Mouse (Mus musculus): ENCODE results near the gene Ackr2. TPM values are rescaled to one million over a fixed set of nuclear protein-coding genes. Genes with fewer than 3 reads are reported as not detected.

Ackr2 gene
- total RNA-seq (2021): 1 to 10 TPM; 3.2 to 3.9 TPM

DNA sequence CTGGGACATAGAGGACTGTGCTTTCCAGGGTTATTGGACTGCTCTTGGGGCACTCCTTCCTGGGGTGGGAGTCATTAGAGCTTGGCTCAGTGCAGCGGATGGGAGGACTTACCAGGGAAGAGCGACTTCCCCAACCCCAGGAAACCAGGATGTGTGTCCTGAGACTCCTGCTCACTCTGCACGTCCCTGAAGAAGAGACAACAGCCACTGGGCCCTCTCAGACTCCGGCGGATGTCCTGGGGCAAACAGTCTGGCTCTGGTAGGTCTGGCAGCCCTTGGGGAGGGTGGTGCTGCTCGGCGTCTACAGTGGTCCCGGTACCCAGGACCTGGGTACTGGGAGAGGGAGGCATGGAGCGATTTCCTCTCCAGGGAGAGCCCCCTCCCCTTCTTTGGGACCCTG is at the start of gene Ackr2:
Gene Ackr2 (plus strand): TSS at position 111 of the 400 bp plus-strand sequence.
- DNase-seq: no peak

DNA sequence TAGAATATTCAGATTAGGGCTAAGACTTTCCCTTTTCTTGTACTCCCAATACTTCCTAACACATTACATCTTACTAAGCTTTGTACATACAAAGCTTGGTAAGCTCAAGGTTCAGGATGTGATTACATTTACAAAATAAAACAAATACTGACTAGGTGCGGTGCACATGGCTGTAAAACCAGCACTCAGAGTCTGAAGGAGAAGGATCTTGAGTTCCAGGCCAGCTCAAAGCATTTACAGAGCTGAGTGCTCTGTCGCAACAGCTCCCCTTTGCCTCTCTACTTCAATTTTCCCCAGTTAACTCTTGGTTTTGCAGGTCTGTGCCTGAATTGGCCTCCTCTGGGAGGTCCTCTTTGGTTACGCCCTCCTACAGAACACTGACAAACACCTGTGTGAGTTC is 43.9 kb upstream of the Ackr2 start:
- DNase-seq: no peak
- intact Hi-C loops (cut with DNase I): loop anchor here (10.0 kb wide), 1 partner anchor 341 kb away; no protein-coding TSS in a partner anchor

More for the DNA sequence above, at the start of gene Ackr2:
- intact Hi-C loops (cut with DNase I): no loop called here

DNA sequence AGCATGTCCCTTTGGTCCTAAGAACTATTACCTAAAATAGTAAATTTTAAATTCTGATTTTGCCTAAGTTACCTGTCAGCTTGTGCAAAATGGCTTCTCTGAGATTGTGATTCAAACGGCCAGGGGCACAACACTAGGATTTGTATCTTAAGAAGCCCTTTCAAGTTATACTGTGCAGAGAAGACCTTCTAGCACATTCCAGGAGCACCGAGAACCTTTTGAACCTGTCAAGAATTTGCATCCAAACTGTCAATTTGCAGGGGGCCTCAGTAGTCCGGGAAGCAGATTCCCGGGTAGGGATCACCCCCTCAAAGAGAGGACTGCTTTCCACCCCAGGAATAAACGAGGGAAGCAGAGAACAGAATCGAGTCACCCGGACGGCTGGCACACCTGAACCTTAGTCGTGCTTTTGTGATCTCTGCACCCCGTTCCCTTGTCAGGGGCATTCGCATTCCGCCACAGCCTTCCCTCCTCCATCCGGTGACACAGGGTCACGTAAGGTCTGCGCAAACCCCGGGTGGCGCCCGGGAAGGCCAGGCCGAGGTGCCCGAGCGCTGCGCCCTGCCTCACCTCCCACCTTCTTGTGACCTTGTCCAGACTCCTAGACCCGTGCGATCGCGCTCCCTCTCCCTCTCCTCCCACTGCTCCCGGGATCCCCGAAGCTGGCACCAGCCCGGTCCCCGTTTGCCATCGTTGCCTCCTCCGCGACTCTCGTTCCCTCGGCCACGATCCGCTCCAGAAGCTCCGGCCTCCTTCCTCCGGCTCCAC is 41.3 kb upstream of the Ackr2 start:
- intact Hi-C loops (cut with DNase I): loop anchor here (10.0 kb wide), 1 partner anchor 338 kb away; no protein-coding TSS in a partner anchor
- peak in 1 of 2 experiments; percentile 68 for DNase-seq

DNA sequence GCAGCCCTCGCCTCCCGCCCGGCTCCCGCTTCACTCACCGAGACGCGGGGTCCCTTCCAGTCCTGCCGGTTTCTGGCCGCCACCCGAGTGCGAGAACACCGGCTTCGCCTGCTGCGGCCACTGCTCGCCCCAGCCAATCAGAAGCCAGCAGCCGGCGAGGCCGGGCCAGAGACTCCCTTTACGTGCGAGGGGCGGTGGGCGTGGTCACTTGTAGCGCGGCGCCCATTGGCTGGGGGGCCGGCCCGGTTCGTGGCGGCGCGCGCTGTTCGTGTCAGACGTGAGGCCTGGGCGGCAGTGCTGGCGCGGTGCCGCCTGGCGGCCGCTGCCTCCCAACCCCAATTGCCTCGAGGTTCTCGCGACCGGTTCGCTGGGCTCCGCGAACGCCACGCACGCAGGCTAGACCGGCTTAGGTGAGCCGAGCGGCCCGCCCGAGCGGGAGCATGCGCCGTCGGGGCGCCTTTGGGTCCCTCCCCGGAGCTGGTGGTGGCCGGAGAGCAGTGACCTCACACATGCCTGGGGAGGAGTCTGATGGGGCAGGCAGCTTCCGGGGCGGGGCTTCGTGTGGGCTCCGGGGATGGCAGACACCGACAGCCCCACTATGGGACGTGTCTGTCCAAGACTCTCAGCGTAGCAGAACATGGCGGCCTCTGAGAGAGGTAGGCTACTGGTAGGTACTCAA is 40.5 kb upstream of the Ackr2 start:
- intact Hi-C loops (cut with DNase I): loop anchor here (10.0 kb wide), 1 partner anchor 337 kb away; no protein-coding TSS in a partner anchor
- peak; percentile 98 to 99 for DNase-seq

DNA sequence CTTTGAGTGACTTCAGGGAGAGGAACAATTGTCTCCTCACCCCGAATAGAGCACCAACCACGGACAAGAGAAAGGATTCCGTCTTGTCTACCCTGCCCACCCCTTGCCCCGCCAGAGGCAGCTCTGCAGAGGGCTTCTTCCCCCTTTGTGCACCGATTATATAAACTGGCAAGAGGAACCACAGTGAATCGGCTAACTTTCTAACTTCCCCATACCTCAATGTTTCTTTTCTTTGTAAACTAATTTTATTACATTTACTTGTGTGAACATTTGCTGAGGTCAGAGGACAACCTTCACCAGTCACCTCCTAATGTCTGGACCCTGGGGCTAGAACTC is 40.0 kb upstream of the Ackr2 start, which contains the start of gene Higd1a:
Gene Higd1a (minus strand): TSS at position 210 of the 336 bp plus-strand sequence.
- intact Hi-C loops (cut with DNase I): loop anchor here (10.0 kb wide), 1 partner anchor 337 kb away; no protein-coding TSS in a partner anchor
- no peak for DNase-seq

DNA sequence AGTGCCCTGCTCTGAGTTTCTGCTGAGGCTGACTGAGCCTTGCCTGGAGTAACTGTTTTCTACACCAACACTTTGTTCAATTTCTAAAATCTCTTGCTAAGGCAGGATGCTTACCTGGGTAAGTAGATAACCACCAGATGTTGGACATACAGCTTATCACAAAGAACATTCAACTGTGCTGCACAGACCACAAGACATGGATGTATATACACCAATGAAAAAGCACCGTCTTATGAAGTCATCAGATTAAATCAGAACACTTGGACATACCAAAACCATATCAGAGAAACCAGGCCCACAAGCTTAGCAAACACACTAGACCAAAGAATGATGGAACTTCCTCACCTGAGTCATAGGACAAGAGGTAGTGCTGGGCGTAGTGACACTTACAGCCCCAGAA is 38.8 kb upstream of the Ackr2 start:
- intact Hi-C loops (cut with DNase I): loop anchor here (10.0 kb wide), 1 partner anchor 335 kb away; no protein-coding TSS in a partner anchor
- DNase-seq: no peak

DNA sequence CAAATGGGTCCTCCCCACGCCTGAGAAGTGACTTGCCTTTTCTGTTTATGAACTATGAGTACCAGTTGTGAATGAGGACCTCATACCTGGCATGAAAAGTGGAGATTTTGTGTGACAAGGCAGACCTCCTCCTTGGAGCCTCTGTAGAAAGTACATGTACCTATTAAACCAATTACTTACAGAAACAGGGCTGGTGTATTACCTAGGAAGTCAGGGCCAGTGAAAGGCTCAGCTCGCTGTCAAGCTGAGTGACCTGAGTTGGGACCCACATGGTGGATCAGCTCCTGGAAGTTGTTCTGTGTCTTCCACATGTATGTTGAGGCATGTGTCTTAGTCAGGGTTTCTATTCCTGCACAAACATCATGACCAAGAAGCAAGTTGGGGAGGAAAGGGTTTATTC is 37.2 kb upstream of the Ackr2 start:
- intact Hi-C loops (cut with DNase I): no loop called here
- DNase-seq: no peak

DNA sequence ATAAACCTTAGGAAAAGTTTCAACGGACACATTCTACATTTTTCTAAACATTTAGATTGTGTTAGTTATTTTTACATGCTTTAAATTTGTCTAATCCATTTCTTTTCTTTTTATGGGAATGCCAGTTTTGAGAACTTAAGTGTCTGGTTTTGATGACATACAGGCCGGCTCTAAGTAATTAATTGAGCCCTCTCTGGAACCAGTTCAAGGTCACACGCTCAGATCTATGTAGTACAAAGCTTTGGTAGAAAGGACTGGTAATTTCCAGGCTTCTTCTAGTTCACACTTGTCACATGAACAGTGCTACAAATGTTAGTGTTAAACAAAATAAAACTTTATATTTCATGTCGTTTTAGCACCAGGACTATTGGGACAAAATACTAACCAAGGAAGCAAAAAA is 33.3 kb upstream of the Ackr2 start:
- intact Hi-C loops (cut with DNase I): no loop called here
- DNase-seq: no peak

DNA sequence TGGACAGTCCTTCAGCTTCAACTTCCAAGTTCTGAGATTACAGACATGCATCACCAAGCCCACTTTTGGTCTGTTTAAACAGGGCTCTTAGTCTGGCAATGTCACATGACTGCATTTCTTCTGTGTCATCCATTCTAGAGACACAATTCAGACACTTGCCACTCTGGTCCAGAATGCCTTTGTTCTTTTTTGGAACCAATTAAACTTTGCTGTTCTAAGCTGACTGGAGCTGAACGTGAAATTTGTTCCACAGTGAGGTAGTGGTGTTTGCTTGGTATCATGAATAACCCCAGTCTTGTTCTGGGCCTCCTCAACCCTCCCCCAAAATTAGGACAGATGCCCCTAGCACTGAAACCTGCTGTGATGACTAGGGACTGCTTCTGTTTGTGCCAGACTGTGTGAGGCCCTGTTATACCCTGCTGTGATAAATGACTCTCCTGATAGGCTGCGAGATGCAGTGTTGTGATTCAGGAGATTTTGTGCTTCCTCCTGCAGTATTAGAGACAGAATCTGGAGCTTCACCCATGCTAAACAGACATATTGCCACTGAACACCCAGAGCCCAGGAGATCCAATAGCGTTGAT is 32.6 kb upstream of the Ackr2 start:
- no peak for DNase-seq
- intact Hi-C loops (cut with DNase I): no loop called here

DNA sequence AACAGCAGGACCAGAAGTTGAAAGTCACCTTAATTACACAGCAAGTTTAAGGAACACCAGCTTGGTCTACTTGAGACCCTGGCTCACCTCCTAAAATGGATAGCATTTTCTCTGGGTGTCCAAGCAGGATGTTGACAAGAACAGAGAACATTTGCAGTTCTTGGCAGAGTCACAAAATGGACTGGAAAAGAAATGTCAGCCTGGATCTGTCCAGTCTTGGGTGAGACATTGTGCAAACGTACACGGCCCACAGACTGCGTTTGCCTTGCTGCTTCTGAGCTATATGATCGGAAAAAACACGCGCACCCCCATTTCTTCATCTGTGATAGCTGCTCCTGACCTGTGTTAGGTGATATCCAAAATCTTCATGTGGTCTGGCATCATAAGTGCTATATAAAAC is 30.5 kb upstream of the Ackr2 start:
- intact Hi-C loops (cut with DNase I): no loop called here
- peak; percentile 45 to 52 for DNase-seq

DNA sequence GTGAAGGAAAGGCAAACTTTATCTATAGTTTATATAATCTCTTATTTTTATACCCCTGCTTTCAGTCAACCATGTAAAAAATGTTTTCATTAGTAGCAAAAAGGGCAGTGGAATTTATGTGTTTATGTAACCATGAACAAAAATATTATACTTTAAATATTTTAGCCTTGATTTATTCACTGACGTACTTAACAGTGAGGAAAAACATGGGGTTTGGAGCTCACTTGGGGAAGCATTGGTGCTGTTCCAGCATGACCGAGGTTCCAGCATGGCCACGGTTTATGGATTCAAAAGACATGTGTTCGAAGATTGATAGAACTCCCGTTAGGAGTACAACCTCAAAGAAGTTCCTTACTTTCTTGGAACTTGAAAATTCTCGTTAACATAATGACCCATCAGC is 29.9 kb upstream of the Ackr2 start:
- intact Hi-C loops (cut with DNase I): no loop called here

DNA sequence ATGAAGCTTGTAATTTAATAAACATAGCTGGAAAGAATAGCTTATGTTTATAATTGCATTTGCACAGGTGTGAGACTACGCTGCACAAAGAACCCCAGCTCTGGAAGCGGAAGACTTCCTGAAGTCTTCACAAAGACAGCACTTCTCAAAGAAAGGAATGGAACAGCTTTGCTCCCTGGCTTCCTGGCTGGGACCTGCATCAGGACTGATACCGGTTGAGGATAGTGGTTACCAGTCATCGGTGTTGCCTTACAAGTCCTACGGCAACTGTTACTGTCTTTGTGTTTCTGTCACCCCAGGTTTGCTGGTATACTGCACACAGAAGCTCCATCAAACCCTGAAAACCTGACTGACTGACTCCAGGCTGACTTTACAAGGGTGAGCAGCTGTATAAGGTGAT is 28.7 kb upstream of the Ackr2 start:
- intact Hi-C loops (cut with DNase I): no loop called here
- DNase-seq: no peak

More for the DNA sequence above, 29.9 kb upstream of the Ackr2 start:
- no peak for DNase-seq

DNA sequence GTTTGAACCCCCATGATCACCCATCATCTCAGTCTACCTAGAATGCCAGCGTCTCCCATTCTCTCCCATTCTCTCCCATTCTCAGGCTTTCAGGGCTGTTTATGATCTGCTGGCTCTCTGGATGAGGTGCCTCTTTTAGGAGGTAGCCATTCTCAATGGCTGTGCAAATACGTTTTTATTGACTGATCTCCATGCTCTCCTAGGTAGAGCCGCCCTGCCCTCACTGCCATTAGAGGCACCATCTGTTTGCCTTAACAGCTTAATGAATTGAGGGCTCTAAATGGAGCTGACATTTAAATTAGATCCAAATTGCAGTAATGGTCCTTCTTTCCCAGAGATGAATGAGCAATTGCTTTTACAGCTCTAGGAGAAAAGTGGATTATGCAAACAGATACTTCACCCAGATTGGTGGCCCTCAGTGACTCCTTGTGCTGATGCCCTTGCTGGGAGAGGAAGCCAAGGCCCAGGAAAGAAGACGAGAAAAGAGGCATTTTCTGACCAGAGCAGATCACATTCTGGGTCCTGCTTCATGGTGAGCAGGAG is 28.1 kb upstream of the Ackr2 start:
- no peak for DNase-seq

DNA sequence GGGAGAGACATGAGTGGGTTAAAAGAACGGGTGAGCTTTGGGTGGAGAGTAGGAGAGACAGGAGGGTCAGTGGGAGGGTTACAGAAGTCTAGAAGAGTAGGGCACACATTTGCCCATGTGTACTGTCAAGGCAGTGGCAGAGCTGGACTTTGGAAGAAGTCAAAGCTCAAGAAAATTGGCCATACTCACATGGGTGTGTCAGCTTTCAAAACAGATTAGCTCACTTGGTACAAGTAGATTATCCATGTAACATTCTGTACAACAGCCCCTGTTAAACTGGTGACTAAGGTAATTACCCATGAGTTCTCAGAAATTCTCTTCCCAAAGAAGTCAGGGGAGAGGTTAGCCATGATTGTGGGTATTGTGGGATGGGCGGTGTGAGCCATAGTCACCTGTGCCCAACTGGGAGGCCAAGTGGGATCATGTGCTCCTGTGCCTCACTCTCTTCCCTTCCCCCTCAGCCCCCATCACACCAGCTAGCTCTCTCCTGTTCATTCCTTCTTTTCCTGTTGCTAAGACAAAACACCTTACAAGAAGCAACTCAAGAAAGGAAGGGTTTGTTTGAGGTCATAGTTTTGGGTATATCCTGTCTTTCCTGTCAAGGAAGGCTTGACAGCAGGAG is 26.0 kb upstream of the Ackr2 start:
- intact Hi-C loops (cut with DNase I): no loop called here
- no peak for DNase-seq

More for the DNA sequence above, 28.1 kb upstream of the Ackr2 start:
- intact Hi-C loops (cut with DNase I): no loop called here

DNA sequence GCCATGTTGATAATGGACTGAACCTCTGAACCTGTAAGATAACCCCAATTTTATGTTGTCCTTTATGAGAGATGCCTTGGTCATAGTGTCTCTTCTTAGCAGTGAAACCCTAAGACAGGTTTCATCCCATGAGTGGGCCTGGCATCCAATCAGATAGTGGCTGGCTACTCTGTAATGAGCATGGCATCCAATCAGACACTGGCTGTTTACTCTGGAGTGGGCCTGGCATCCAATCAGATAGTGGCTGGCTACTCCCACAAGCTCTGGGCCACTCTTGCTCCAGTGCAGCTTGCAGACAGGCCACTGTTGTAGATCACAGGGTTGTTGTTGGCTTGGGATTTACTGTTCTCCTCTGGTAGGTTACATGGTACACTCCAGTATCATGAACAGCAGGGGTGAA is 24.6 kb upstream of the Ackr2 start:
- no peak for DNase-seq
- intact Hi-C loops (cut with DNase I): no loop called here

DNA sequence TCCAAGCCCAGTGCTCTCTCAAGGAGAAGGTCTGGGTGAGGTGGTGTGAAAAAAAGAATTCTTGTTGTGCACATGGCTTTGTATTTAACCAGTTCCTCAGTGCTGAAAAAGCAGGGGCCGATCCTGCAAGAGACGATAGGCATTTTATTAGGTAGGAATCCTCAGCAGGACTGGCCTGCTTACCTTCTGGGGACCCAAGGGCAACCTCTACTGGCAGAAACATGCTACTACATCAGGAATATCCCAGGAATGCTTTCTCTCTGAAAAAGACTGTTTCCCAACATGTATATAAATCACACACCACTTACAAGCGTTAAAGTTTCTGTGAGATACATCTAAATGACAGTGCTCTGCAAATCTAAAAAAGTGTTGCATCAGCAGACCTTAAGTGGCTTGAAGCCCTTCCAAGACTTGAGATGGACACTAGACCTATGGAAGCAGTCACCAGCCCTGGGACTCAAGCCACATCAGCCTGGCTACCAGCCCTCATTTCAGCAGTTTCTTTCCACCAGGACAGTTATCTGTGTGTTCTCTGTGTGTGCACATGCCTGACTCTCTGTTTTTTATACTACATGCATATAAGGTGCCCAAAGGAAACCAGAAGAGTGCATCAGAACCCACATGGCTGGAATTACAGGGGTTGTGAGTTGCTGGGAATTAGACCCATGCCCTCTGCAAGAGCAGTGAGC is 21.0 kb upstream of the Ackr2 start:
- intact Hi-C loops (cut with DNase I): loop anchor here (1.0 kb wide), 2 partner anchors 31 to 46 kb away; no protein-coding TSS in a partner anchor
- DNase-seq: peak; percentile 78 to 80

DNA sequence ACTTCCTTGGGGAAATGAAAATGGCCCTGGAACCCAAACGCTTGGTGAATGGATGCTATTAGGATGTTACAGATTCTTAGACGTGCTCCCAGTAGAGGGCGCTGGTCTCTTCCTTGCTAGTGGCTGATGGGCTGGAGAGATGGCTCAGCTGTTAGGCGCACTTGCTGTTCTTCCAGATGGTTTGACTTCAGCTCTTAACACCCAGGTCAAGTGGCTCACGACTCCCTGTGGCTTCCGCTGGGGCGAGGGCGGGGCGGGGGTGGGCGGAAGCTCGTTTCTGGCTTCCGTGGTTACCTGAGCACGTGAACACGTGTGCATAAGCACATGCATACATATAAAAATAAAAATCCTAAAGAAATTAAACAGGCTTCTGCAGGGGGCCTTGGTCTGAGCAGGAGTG is 17.3 kb upstream of the Ackr2 start:
- intact Hi-C loops (cut with DNase I): loop anchor here (1.0 kb wide), 1 partner anchor 103 kb away; no protein-coding TSS in a partner anchor
- DNase-seq: peak; percentile 74 to 85

DNA sequence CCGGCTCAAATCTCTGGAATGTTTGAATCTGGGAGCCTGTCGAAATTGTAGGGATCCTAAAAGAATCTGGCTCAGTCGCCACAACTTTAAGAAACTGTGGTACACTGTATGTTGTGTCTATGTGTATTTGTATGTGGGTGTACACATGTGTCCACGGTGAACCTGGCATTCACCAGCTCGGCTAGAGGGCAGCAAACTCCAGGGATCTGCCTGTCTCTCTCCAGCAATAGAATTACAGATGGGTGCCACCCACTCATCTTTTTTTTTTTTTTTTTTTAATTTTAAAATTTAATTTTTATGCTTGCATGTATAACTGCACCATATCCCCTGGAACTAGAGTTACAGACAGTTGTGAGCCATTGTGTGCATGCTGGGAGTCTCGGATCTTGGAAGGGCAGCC is 16.9 kb upstream of the Ackr2 start:
- intact Hi-C loops (cut with DNase I): loop anchor here (1.0 kb wide), 1 partner anchor 103 kb away; no protein-coding TSS in a partner anchor
- no peak for DNase-seq

DNA sequence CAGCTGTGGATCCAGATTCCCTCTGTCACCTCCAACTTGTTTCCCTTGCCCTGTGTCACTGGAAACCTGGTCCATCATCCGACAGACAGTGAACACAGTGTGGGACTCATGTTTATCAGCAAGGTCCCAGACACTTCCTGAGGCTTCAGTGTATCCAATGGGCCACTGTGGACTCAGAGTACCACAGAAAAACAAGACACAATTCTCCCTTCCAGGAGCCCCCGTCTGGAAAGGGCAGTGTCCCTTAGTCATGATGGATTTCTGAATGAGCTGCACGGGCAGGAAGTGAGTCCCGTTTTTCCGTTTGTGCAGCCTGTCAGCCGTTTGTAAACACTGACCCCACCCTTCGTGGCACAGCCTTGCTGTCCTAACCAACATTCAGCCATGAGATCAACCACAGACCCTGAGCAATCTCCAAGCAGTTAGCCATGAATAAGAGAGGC is 16.1 kb upstream of the Ackr2 start:
- intact Hi-C loops (cut with DNase I): no loop called here
- DNase-seq: peak in 1 of 2 experiments; percentile 50

DNA sequence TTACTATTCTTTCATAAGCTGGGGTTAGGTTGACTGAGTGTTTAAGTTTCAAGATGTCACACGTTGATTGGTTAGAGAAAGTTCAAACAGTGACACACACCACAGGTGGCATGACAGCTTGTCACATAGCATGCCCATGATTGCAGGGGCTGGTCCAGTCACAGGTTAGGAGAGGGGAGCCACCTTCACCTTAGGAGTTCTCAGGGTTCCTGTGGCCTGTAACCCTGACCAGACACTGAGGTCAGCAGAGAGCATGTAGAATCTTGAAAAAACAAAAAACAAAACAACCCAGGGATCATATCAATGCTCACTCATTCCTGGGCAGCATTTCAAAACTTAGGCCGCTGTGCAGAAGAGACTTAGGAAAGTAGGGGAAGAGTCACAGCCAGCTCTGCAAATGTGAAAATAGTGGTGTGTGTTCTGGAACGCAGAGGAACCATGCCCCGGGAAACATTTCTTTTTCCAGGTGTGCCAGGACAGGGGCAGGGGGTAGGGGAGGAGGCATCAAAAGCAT is 8.2 kb upstream of the Ackr2 start:
- peak in 1 of 2 experiments; percentile 59 for DNase-seq
- intact Hi-C loops (cut with DNase I): no loop called here
